Mouse (Mus musculus): ENCODE data around the gene Cks2. TPM values are rescaled to one million over a fixed set of nuclear protein-coding genes. Genes with fewer than 3 reads are reported as not detected.
A peak's percentile ranks its signal among the peaks of the same experiment; 100 is the strongest.

The Cks2 gene
- polyA plus RNA-seq, 1 experiment from 2014 or later = 278 TPM

DNA sequence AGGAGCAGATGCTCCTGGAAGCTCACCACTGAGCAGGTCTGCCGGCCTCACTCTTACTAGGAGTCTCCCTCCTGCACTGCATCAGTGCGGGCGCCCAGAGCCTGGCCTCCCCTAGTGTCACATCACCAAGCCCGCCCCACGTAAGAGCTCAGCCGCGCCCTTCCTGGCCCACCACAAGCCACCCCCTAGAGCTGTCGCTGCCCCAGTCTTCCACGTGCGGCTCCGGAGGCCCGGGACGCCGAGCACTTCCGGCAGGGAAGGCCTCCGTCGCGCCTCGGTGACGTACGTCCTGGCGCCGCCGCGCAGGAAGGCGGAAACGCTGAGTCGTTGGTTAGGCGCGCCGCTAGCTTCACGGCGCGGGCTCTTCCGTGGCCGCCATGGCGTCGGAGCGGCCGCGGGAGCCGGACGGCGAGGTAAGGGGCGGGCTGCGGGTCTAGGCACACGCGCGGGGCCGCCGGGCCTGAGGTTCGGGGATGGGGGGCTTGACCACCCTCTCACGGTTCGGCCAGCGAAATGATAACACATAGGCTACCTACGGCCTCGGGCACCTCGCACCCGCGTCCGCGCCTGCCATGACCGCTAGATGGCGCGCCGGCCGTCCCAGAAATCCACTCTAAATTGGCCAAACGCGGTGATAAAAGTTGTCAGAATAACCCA lies 6.5 kb downstream of the Cks2 start, which contains the start of gene Secisbp2:
Gene Secisbp2 (plus strand): TSS at position 290 of the 657 bp plus-strand sequence.
- peak within 1 kb of the TSS; percentile 86 for H3K4me3 ChIP-seq (ENCODE audit: low read depth, low read length)
- H3K27me3 ChIP-seq (ENCODE audit: insufficient read depth, low read length) = no peaks in the 10 kb centered on the region
- peaks cover 17% of the 10 kb centered on the region for H3K4me1 ChIP-seq (ENCODE audit: insufficient read depth)
- peak within 1 kb of the TSS; percentile 93 for H3K4me2 ChIP-seq (ENCODE audit: low read depth, low read length)
- H3K36me3 ChIP-seq (replicated peaks; ENCODE audit: insufficient read depth, low read length) = peaks cover 53% of the 10 kb centered on the region
- TF ChIP-seq EP300 (IDR thresholded peaks at IDR 0.05; ENCODE audit: low read depth) (no peak; the same call in 1 of the 2 replicates), CTCF (IDR thresholded peaks at IDR 0.05; ENCODE audit: low read depth) (peak; percentile 97)
- H3K27ac ChIP-seq (ENCODE audit: low read depth) = peak within 1 kb of the TSS; percentile 95
- H3K9ac ChIP-seq (replicated peaks) = peak within 1 kb of the TSS; percentile 90
- ATAC-seq = peak; percentile 92
- peak; percentile 94 for DNase-seq
- WGBS (ENCODE audit: insufficient replicate concordance) = under 1% methylated on average over 68 of the region's 69 CpGs
- H3K9me3 ChIP-seq (ENCODE audit: low read length) = no peaks in the 10 kb centered on the region

- no peak for ATAC-seq
- no peaks in the 10 kb centered on the region for H3K9me3 ChIP-seq (ENCODE audit: low read length)
- H3K4me2 ChIP-seq (ENCODE audit: low read depth, low read length) = no peak overlapping the region
- H3K27ac ChIP-seq (ENCODE audit: low read depth) = no peak overlapping the region
- H3K36me3 ChIP-seq (replicated peaks; ENCODE audit: insufficient read depth, low read length) = peaks cover 67% of the 10 kb centered on the region
- DNase-seq = no peak
- peaks cover 14% of the 10 kb centered on the region for H3K4me1 ChIP-seq (ENCODE audit: insufficient read depth)
- 89% methylated on average over 6 of the region's 6 CpGs for WGBS (ENCODE audit: insufficient replicate concordance)
- H3K9ac ChIP-seq (replicated peaks) = no peak overlapping the region
- no peak for TF ChIP-seq CTCF (IDR thresholded peaks at IDR 0.05; ENCODE audit: low read depth)
- no peak for TF ChIP-seq EP300 (IDR thresholded peaks at IDR 0.05; ENCODE audit: low read depth)
- no peak overlapping the region for H3K4me3 ChIP-seq (ENCODE audit: low read depth, low read length)
- no peaks in the 10 kb centered on the region for H3K27me3 ChIP-seq (ENCODE audit: insufficient read depth, low read length)
Measured at GRCm38 (mm10) chr13:51653159-51653558, 8.1 kb downstream of the Cks2 start.

GRCm38 (mm10) chr13:51653961-51654360 lies 8.9 kb downstream of the Cks2 start:
- no peak overlapping the region for H3K9ac ChIP-seq (replicated peaks)
- peaks cover 6% of the 10 kb centered on the region for H3K4me1 ChIP-seq (ENCODE audit: insufficient read depth)
- H3K27ac ChIP-seq (ENCODE audit: low read depth) = no peak overlapping the region
- WGBS (ENCODE audit: insufficient replicate concordance) = 95% methylated on average over 9 of the region's 9 CpGs
- H3K27me3 ChIP-seq (ENCODE audit: insufficient read depth, low read length) = no peaks in the 10 kb centered on the region
- ATAC-seq (no peak), DNase-seq (no peak)
- no peak overlapping the region for H3K4me2 ChIP-seq (ENCODE audit: low read depth, low read length)
- H3K4me3 ChIP-seq (ENCODE audit: low read depth, low read length) = no peak overlapping the region
- TF ChIP-seq EP300 (IDR thresholded peaks at IDR 0.05; ENCODE audit: low read depth) (no peak), CTCF (IDR thresholded peaks at IDR 0.05; ENCODE audit: low read depth) (no peak)
- H3K36me3 ChIP-seq (replicated peaks; ENCODE audit: insufficient read depth, low read length) = peaks cover 74% of the 10 kb centered on the region
- H3K9me3 ChIP-seq (ENCODE audit: low read length) = no peaks in the 10 kb centered on the region

DNA sequence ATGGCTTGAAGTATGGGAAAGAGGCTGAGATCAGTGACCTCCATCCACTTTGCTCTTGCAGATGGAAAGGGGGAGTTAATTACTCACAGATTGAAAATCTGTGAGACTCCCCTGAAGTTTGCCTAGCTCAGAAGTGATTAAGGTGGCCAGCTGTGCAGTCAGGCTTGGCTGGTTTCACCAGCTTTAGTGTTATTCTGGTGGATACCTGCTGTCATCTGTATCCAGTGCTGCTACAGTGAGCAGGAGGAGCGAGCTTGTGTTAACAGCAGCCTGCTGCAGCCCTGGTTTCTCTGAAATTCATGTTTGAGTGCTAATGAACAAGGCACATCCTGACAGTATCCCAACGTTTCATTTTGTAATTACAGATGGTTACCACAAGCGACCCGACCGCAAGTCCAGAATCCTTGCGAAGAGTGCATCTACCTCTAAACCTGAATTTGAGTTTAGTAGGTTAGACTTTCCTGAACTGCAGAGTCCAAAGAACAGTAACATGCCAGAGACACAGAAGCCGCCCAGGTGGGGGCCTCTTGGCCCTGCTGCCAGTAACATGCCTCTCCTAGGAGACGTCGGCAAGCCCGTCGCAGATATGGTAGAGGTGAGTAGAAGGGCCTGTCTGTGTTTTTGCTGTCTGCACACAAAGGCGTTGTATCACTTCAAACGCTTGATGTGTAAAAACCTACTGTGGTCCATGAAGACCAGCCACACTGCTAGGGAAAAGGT lies 11.6 kb downstream of the Cks2 start:
- DNase-seq (no peak), ATAC-seq (no peak)
- H3K27me3 ChIP-seq (ENCODE audit: insufficient read depth, low read length) = no peaks in the 10 kb centered on the region
- no peak overlapping the region for H3K4me3 ChIP-seq (ENCODE audit: low read depth, low read length)
- 91% methylated on average over 13 of the region's 13 CpGs for WGBS (ENCODE audit: insufficient replicate concordance)
- H3K9me3 ChIP-seq (ENCODE audit: low read length) = no peaks in the 10 kb centered on the region
- H3K9ac ChIP-seq (replicated peaks) = no peak overlapping the region
- H3K4me2 ChIP-seq (ENCODE audit: low read depth, low read length) = no peak overlapping the region
- no peaks in the 10 kb centered on the region for H3K4me1 ChIP-seq (ENCODE audit: insufficient read depth)
- H3K27ac ChIP-seq (ENCODE audit: low read depth) = no peak overlapping the region
- peaks cover 75% of the 10 kb centered on the region for H3K36me3 ChIP-seq (replicated peaks; ENCODE audit: insufficient read depth, low read length)
- TF ChIP-seq CTCF (IDR thresholded peaks at IDR 0.05; ENCODE audit: low read depth) (no peak), EP300 (IDR thresholded peaks at IDR 0.05; ENCODE audit: low read depth) (no peak)

GRCm38 (mm10) chr13:51658094-51658493 lies 13.1 kb downstream of the Cks2 start:
- peaks cover 84% of the 10 kb centered on the region for H3K36me3 ChIP-seq (replicated peaks; ENCODE audit: insufficient read depth, low read length)
- H3K4me3 ChIP-seq (ENCODE audit: low read depth, low read length) = no peak overlapping the region
- DNase-seq (no peak), ATAC-seq (no peak)
- H3K27me3 ChIP-seq (ENCODE audit: insufficient read depth, low read length) = no peaks in the 10 kb centered on the region
- H3K4me2 ChIP-seq (ENCODE audit: low read depth, low read length) = no peak overlapping the region
- no peaks in the 10 kb centered on the region for H3K4me1 ChIP-seq (ENCODE audit: insufficient read depth)
- no peak overlapping the region for H3K9ac ChIP-seq (replicated peaks)
- H3K27ac ChIP-seq (ENCODE audit: low read depth) = no peak overlapping the region
- TF ChIP-seq EP300 (IDR thresholded peaks at IDR 0.05; ENCODE audit: low read depth) = no peak
- no peak for TF ChIP-seq CTCF (IDR thresholded peaks at IDR 0.05; ENCODE audit: low read depth)
- H3K9me3 ChIP-seq (ENCODE audit: low read length) = no peaks in the 10 kb centered on the region
- WGBS (ENCODE audit: insufficient replicate concordance) = 74% methylated on average over 3 of the region's 3 CpGs

DNA sequence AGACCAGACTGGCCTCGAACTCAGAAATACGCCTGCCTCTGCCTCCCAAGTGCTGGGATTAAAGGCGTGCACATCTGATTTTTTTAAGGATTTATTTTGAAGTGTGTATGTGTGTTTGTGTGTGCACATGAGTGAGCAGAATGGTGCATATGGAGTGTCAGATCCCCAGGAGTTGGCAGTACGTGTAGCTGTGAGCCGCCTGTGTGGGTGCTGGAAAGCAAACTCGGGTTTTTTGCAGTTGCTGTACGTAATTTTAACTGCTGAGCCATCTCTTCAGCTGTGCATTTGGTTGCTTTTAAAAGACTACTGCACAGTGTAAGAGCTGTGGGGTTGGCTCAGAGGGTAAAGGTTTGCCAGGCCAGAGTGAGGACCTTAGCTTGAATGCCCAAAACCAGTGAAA lies 14.5 kb downstream of the Cks2 start:
- no peak overlapping the region for H3K9ac ChIP-seq (replicated peaks)
- H3K27me3 ChIP-seq (ENCODE audit: insufficient read depth, low read length) = no peaks in the 10 kb centered on the region
- H3K4me1 ChIP-seq (ENCODE audit: insufficient read depth) = no peaks in the 10 kb centered on the region
- no peak for DNase-seq
- TF ChIP-seq CTCF (IDR thresholded peaks at IDR 0.05; ENCODE audit: low read depth) (no peak), EP300 (IDR thresholded peaks at IDR 0.05; ENCODE audit: low read depth) (no peak)
- H3K4me2 ChIP-seq (ENCODE audit: low read depth, low read length) = no peak overlapping the region
- ATAC-seq = no peak
- H3K27ac ChIP-seq (ENCODE audit: low read depth) = no peak overlapping the region
- peaks cover 78% of the 10 kb centered on the region for H3K36me3 ChIP-seq (replicated peaks; ENCODE audit: insufficient read depth, low read length)
- no peak overlapping the region for H3K4me3 ChIP-seq (ENCODE audit: low read depth, low read length)
- H3K9me3 ChIP-seq (ENCODE audit: low read length) = no peaks in the 10 kb centered on the region
- 94% methylated on average over 7 of the region's 7 CpGs for WGBS (ENCODE audit: insufficient replicate concordance)

Data from liver, postnatal 0 days (tissue).